Mouse (Mus musculus): ENCODE results near the gene Ldah.

DNA sequence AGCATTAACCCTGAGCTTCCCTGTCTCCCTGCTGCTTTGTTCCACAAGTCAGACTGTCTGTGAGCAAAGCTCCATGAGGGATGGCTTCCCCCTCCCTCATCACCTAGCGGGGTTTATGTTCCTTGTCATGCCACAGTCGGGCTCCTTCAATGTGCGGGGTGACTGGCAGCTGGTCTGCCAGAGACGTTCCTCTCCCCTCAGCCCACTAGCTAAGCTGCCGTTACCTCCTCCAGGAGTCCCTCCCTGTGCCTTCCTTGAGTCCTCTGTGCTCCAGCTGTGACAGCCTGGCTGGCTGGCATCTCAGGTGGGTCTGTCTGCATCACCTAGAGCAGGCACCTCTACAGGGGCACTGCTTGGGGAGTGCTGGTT, 124.3 kb downstream of the Ldah start:
- TF ChIP-seq EP300 (IDR thresholded peaks at IDR 0.05; ENCODE audit: insufficient read depth, low read depth, low read length) (no peak), POLR2A (IDR thresholded peaks at IDR 0.05; ENCODE audit: insufficient read depth, low read depth, low read length) (no peak)

Data from heart, adult 2 months (tissue).